Mouse (Mus musculus): ENCODE results near the gene Mea1.

- TF ChIP-seq CTCF (IDR thresholded peaks at IDR 0.05; ENCODE audit: borderline replicate concordance, control insufficient read depth, extremely low read depth, insufficient read depth, low read length, poor library complexity) (no peak), POLR2A (IDR thresholded peaks at IDR 0.05; ENCODE audit: control insufficient read depth, extremely low read depth, insufficient read depth, low read length, poor library complexity) (no peak)
These were observed 38.7 kb upstream of the Mea1 start for GRCm38 (mm10) chr17:46639929-46640328.
